Mouse (Mus musculus) myocyte (in vitro differentiated cells): ENCODE data around the gene Kiss1r.

Source experiments
- CEBPB ChIP-seq: IDR thresholded peaks from 2 replicates; pipeline ENCODE4 v1.6.1; 2011; ENCODE audit warnings: mild to moderate bottlenecking, moderate library complexity; ENCODE audit not compliant: poor library complexity, insufficient read depth, severe bottlenecking
- E2F4 ChIP-seq: IDR thresholded peaks from one replicate; pipeline ENCODE4 v1.6.1; 2011; ENCODE audit warnings: mild to moderate bottlenecking, control low read depth, moderate library complexity; ENCODE audit not compliant: insufficient read depth
- MAX ChIP-seq: IDR thresholded peaks from one replicate; pipeline ENCODE4 v1.6.1; 2011; ENCODE audit warnings: low read depth, mild to moderate bottlenecking, control low read depth
- MYOG ChIP-seq, 3 experiments: IDR thresholded peaks; one replicate each; pipeline ENCODE4 v1.6.1; 2011; ENCODE audit warnings: control low read depth in 2 of 3, low read depth in 2 of 3, mild to moderate bottlenecking in 2 of 3; ENCODE audit not compliant: insufficient read length in 2 of 3, control insufficient read depth in 1 of 3, insufficient read depth in 1 of 3
- POLR2A ChIP-seq: IDR thresholded peaks from one replicate; pipeline ENCODE4 v1.6.1; 2011; ENCODE audit warnings: low read depth, mild to moderate bottlenecking, control low read depth, moderate library complexity; ENCODE audit not compliant: insufficient read length
- POLR2AphosphoS2 ChIP-seq: IDR thresholded peaks from one replicate; pipeline ENCODE4 v1.6.1; 2011; ENCODE audit warnings: low read depth, control low read depth; ENCODE audit not compliant: insufficient read length
- REST ChIP-seq: IDR thresholded peaks from one replicate; pipeline ENCODE4 v1.6.1; 2011; ENCODE audit warnings: mild to moderate bottlenecking, control low read depth, moderate library complexity; ENCODE audit not compliant: insufficient read depth, insufficient read length
- SRF ChIP-seq: IDR thresholded peaks from one replicate; pipeline ENCODE4 v1.6.1; 2011; ENCODE audit warnings: low read depth; ENCODE audit not compliant: control insufficient read depth, insufficient read length
- USF1 ChIP-seq: IDR thresholded peaks from one replicate; pipeline ENCODE4 v1.6.1; 2011; ENCODE audit warnings: low read depth, mild to moderate bottlenecking, control low read depth, moderate library complexity

DNA sequence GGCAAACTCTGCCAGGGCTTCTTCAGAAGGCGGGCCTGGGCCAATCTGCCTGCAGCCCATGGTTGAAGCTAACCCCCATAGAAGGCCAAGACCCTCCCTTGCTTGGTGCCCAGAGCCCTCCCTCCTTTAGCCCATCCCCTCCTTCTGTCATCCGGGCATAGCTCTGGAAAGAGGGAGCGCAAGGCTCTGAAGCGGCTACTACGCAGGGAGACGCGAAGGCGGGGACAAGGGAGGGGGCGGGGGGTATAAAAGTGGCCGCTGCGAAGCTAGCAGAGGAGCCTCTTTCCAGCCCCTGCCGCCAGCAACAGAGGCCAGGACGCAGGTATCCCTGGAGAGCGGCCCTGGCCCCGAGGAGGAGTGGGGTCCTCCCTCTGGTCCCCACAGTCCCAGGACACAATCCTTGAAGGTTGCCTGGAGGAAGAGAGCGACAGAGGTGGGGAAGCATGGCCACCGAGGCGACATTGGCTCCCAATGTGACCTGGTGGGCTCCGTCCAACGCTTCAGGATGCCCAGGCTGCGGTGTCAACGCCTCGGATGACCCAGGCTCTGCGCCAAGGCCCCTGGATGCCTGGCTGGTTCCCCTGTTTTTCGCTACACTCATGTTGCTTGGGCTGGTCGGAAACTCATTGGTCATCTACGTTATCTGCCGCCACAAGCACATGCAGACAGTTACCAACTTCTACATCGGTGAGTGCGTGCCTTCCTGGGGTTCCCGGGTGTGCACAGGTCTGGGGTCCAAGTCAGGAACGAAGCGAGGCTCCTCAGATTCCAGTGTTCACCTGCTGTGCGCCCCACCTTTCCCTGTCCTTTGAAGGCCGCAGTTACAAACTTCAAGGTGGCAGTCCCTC lies 1.7 kb downstream of the Kiss1r start:
- TF ChIP-seq USF1 (no peak), MAX (no peak), POLR2A (no peak), REST (no peak), SRF (no peak), POLR2AphosphoS2 (no peak), E2F4 (no peak), MYOG (IDR thresholded peaks at IDR 0.05; ENCODE audit: control insufficient read depth in 1 of 3, insufficient read depth in 1 of 3, insufficient read length in 2 of 3, low read depth in 2 of 3) (no peak), CEBPB (no peak)
